Mouse (Mus musculus) layer of hippocampus, adult 2 months (tissue): ENCODE measurements around the gene Thra. TPM values are rescaled to one million over a fixed set of nuclear protein-coding genes. Genes with fewer than 3 reads are reported as not detected.
"Not testable (repeated sequence)": the region's sequence is repeated elsewhere in the genome, so short reads cannot be mapped to it uniquely, and the experiment has no call there.

Experiments used
- DNase-seq, 2 experiments: peaks; one replicate each; pipeline ENCODE4 v3.0.0; 2022; ENCODE audit warnings: low spot score in 2 of 2
- H3K27ac ChIP-seq: fragments of 200-600 bp; 2 replicates; pipeline ENCODE4 v1.8.1; 2022
- H3K4me3 ChIP-seq: fragments of 200-600 bp; 2 replicates; pipeline ENCODE4 v1.8.1; 2022; ENCODE audit warnings: mild to moderate bottlenecking
- CTCF ChIP-seq: fragments of 200-600 bp; conservative IDR thresholded peaks from 2 replicates; pipeline ENCODE4 v1.8.1; 2022; ENCODE audit warnings: antibody characterized with exemption, mild to moderate bottlenecking, moderate library complexity
- total RNA-seq, 2 experiments: library from RNA; stranded (reverse); gene quantifications; 2 replicates each; pipeline ENCODE4 v1.2.3; 2021

Gene Thra
- total RNA-seq, 2 experiments from 2014 or later = 996 to 1,082 TPM

- no peak overlapping the region for H3K4me3 ChIP-seq
- H3K27ac ChIP-seq = peak overlapping the region; percentile 74; the same call in 1 of the 2 replicates
- no peak for TF ChIP-seq CTCF
- DNase-seq = no peak
These were observed 17.3 kb upstream of the Thra start for GRCm38 (mm10) chr11:98723098-98723497.

- TF ChIP-seq CTCF = no peak
- no peak overlapping the region for H3K4me3 ChIP-seq
- no peak overlapping the region for H3K27ac ChIP-seq
- DNase-seq = no peak
These were observed 14.4 kb upstream of the Thra start for GRCm38 (mm10) chr11:98725926-98726506.

- DNase-seq = peak; percentile 85 to 93
- peak within 1 kb of the TSS; percentile 83 for H3K4me3 ChIP-seq
- H3K27ac ChIP-seq = peak within 1 kb of the TSS; percentile 90
- TF ChIP-seq CTCF = no peak
These were observed 11.3 kb upstream of the Thra start, which contains the start of gene Med24 for GRCm38 (mm10) chr11:98729119-98729588. Gene Med24 (minus strand): TSS chr11:98729435.

GRCm38 (mm10) chr11:98730727-98731126, 9.7 kb upstream of the Thra start:
- no peak for TF ChIP-seq CTCF
- peak overlapping the region; percentile 90 for H3K27ac ChIP-seq
- no peak overlapping the region for H3K4me3 ChIP-seq
- DNase-seq = no peak

- no peak for TF ChIP-seq CTCF
- DNase-seq = peak; percentile 76 to 90
- peak overlapping the region; percentile 90 for H3K27ac ChIP-seq
These were observed 9.3 kb upstream of the Thra start for GRCm38 (mm10) chr11:98731134-98731533.

GRCm38 (mm10) chr11:98734020-98734419, 6.4 kb upstream of the Thra start:
- TF ChIP-seq CTCF = peak; percentile 64
- DNase-seq = no peak
- peak overlapping the region; percentile 100 for H3K27ac ChIP-seq
- H3K4me3 ChIP-seq = no peak overlapping the region

More at GRCm38 (mm10) chr11:98731134-98731533, 9.3 kb upstream of the Thra start:
- no peak overlapping the region for H3K4me3 ChIP-seq

- Histone ChIP-seq H3K27ac (peak overlapping the region; percentile 100), H3K4me3 (no peak overlapping the region)
- no peak for TF ChIP-seq CTCF
- peak in 1 of 2 experiments; percentile 25 for DNase-seq
These were observed 5.3 kb upstream of the Thra start for GRCm38 (mm10) chr11:98735111-98735510.

- H3K27ac ChIP-seq = peak overlapping the region; percentile 100
- DNase-seq = no peak
- H3K4me3 ChIP-seq = no peak overlapping the region
- TF ChIP-seq CTCF = no peak
These were observed 4.3 kb upstream of the Thra start for GRCm38 (mm10) chr11:98736176-98736575.

- H3K27ac ChIP-seq = peak overlapping the region; percentile 100; the same call in 1 of the 2 replicates
- DNase-seq, H3K4me3 ChIP-seq: not testable (repeated sequence)
These were observed 3.2 kb upstream of the Thra start for GRCm38 (mm10) chr11:98737220-98737619.

- DNase-seq = no peak
- peak overlapping the region; percentile 100 for H3K27ac ChIP-seq
- H3K4me3 ChIP-seq = no peak overlapping the region
- no peak for TF ChIP-seq CTCF
These were observed 2.0 kb upstream of the Thra start for GRCm38 (mm10) chr11:98738428-98738911.

GRCm38 (mm10) chr11:98738925-98739324, 1.5 kb upstream of the Thra start:
- H3K4me3 ChIP-seq = no peak overlapping the region
- peak overlapping the region; percentile 100 for H3K27ac ChIP-seq
- no peak for DNase-seq
- TF ChIP-seq CTCF = no peak

GRCm38 (mm10) chr11:98740026-98740392, 429 bp upstream of the Thra start:
- DNase-seq = no peak
- no peak for TF ChIP-seq CTCF
- Histone ChIP-seq H3K27ac (peak overlapping the region; percentile 100), H3K4me3 (peak overlapping the region; percentile 100)

GRCm38 (mm10) chr11:98741051-98741620, 698 bp downstream of the Thra start:
- no peak for DNase-seq
- TF ChIP-seq CTCF = no peak
- Histone ChIP-seq H3K4me3 (peak overlapping the region; percentile 100), H3K27ac (peak overlapping the region; percentile 100)
